Mouse (Mus musculus) liver, embryonic 14.5 days (tissue): ENCODE measurements at regions not wholly inside any gene's neighbourhood (a gene's known extent, or its start where the extent isn't known, plus 50 kb on each side); places are given as distances from the start of the nearest gene placed in this dataset.
"Not testable (repeated sequence)": the region's sequence is repeated elsewhere in the genome, so short reads cannot be mapped to it uniquely, and the experiment has no call there.

Experiments
- CTCF ChIP-seq: IDR thresholded peaks from 2 replicates; pipeline ENCODE4 v1.5.1; 2016; ENCODE audit warnings: antibody characterized with exemption, low read depth, control low read depth
- EP300 ChIP-seq: IDR thresholded peaks from 2 replicates; pipeline ENCODE4 v1.6.1; 2016; ENCODE audit warnings: antibody characterized with exemption, low read depth

DNA sequence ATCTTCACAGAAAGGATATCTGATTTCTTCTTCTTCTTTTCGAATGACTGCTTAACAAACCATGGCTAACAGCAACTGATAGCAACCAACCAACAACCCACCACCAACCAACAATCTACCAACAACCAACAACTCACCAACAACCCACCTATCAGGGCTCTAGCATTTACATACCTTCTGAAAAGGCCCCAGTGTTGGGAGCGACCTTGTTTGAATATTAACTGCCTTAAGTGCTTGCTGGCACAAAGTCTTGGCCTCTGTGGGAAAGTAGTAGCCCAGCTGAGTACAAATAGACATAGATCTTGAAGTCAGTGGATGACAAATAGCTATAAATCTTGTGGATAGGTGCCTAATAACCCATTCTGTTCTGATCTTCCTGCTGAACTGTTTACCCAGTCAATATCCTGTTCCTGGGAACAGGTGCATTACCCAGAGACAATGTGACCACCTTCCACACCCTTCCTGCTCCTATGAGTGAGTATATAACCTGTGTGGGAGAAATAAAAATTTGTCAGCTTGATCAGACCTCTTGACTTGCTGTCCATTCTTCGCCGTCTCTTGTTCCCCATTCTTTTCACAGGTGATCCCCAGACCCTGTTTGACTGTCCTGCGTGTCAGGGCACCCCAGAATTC lies 55.9 kb upstream of the Gadl1 start:
- not testable (repeated sequence) for TF ChIP-seq CTCF, EP300
